Mouse (Mus musculus) embryonic facial prominence, embryonic 14.5 days (tissue): ENCODE results near the gene Syne1. TPM values are rescaled to one million over a fixed set of nuclear protein-coding genes. Genes with fewer than 3 reads are reported as not detected.

ENCODE experiments used
- polyA plus RNA-seq: library from polyadenylated mRNA; unstranded; fragments of >200 nt; fragmentation: Nextera tagmentation; extraction: Ambion mirVana; gene quantifications from 2 replicates; pipeline ENCODE4 v1.2.1, GENCODE M21; 2014

The Syne1 gene
- polyA plus RNA-seq, 1 experiment from 2014 or later: 14.4 TPM

Other genes starting within 250 kb of the Syne1 start
- 4.8 and 5.5 TPM in 2 replicates for gene Myct1, start 42.3 kb upstream of the Syne1 start, polyA plus RNA-seq
- 2.7 and 3.2 TPM in 2 replicates for gene Vip, start 87.7 kb upstream of the Syne1 start, polyA plus RNA-seq